Mouse (Mus musculus): Measurements from ENCODE around the gene Gm37240.

DNA sequence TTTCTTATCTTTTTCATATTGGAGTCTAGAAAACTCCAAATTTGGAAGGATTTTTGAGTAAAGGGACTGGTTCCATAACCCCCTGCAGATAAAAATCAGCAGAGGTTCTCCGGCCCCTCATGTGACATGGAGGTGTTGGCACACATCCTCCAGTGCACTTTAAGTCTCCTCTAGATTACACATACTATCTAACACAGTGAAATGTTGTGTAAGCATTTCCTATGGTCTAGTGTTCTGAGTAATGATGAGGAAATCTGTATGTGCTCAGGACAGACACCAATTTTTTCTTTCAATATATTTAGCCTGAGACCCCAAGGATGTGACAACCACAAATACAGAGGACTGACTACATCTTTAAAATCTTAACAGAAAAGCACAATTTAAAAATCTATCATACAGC lies 37.2 kb downstream of the Gm37240 start:
- no peak for TF ChIP-seq CTCF (IDR thresholded peaks at IDR 0.05; ENCODE audit: low read depth, low read length)
- TF ChIP-seq POLR2A (IDR thresholded peaks at IDR 0.05; ENCODE audit: insufficient read depth, low read length), result no peak

Data from ES-Bruce4 (cell line).